Mouse (Mus musculus) ES-E14 (cell line): ENCODE results near the gene Tns1. TPM values are rescaled to one million over a fixed set of nuclear protein-coding genes. Genes with fewer than 3 reads are reported as not detected.

Experiments
- DNase-seq: peaks from one replicate; pipeline ENCODE4 v3.0.0-alpha.2; 2013; ENCODE audit warnings: low read depth, low spot score
- H3K27ac ChIP-seq: 2 replicates; pipeline ENCODE4 v1.5.1; 2012; ENCODE audit warnings: low read depth, mild to moderate bottlenecking, low read length, moderate library complexity, mixed read lengths; ENCODE audit not compliant: poor library complexity, insufficient read depth, severe bottlenecking
- H3K36me3 ChIP-seq: 2 replicates; pipeline ENCODE4 v1.6.1; 2012; ENCODE audit warnings: mild to moderate bottlenecking, low read length, moderate library complexity, mixed read lengths; ENCODE audit not compliant: control insufficient read depth, poor library complexity, insufficient read depth, severe bottlenecking
- H3K4me1 ChIP-seq, 2 experiments: fragments of 150-350 bp in 1 of 2; sonication (generic) in 1 of 2; 2 replicates each; pipeline ENCODE4 v1.6.1; 2012; ENCODE audit warnings: low read length in 2 of 2, mild to moderate bottlenecking in 1 of 2, mixed read lengths in 1 of 2; ENCODE audit not compliant: control insufficient read depth in 2 of 2, insufficient read depth in 2 of 2, poor library complexity in 1 of 2
- H3K4me3 ChIP-seq, 2 experiments: fragments of 150-350 bp in 1 of 2; sonication (generic) in 1 of 2; 2 replicates each; pipeline ENCODE4 v1.5.1; 2012; ENCODE audit warnings: low read length in 2 of 2, low read depth in 1 of 2, mild to moderate bottlenecking in 1 of 2, mixed read lengths in 1 of 2; ENCODE audit not compliant: insufficient read depth in 1 of 2, poor library complexity in 1 of 2, severe bottlenecking in 1 of 2
- H3K9ac ChIP-seq: 2 replicates; pipeline ENCODE4 v1.6.1; 2012; ENCODE audit warnings: low read depth, mild to moderate bottlenecking, low read length, mixed read lengths; ENCODE audit not compliant: poor library complexity, insufficient read depth, severe bottlenecking
- H3K9me3 ChIP-seq: fragments of 150-350 bp; sonication (generic); 2 replicates; pipeline ENCODE4 v1.6.1; 2012; ENCODE audit warnings: low read depth, mild to moderate bottlenecking, low read length; ENCODE audit not compliant: control insufficient read depth, insufficient read depth
- CHD2 ChIP-seq: IDR thresholded peaks from 2 replicates; pipeline ENCODE4 v1.6.1; 2014; ENCODE audit warnings: mild to moderate bottlenecking, low read depth, low read length, inconsistent platforms
- HCFC1 ChIP-seq: IDR thresholded peaks from 2 replicates; pipeline ENCODE4 v1.6.1; 2012; ENCODE audit warnings: low read length, inconsistent platforms, borderline replicate concordance; ENCODE audit not compliant: insufficient read depth
- MAFK ChIP-seq: IDR thresholded peaks from 2 replicates; pipeline ENCODE4 v1.6.1; 2014; ENCODE audit warnings: mild to moderate bottlenecking, low read depth, low read length, inconsistent platforms; ENCODE audit not compliant: insufficient read depth
- ZC3H11A ChIP-seq: IDR thresholded peaks from 2 replicates; pipeline ENCODE4 v1.6.1; 2012; ENCODE audit warnings: low read depth, mild to moderate bottlenecking, inconsistent platforms, low read length, borderline replicate concordance
- ZNF384 ChIP-seq: IDR thresholded peaks from 2 replicates; pipeline ENCODE4 v1.6.1; 2012; ENCODE audit warnings: low read depth, low read length, inconsistent platforms
- in situ Hi-C, 2 experiments: fragments of 600-800 bp; cut with MboI; formaldehyde crosslinking; loops; one replicate each; pipeline ENCODE4 v1.15.1; 2025; ENCODE audit warnings: low sequenced_read_pairs in 2 of 2, inconsistent platforms in 1 of 2; ENCODE audit not compliant: unreplicated experiment in 2 of 2
- total RNA-seq: library from RNA; depleted of rRNA; stranded (reverse); fragments of 300-350 nt; gene quantifications from 2 replicates; pipeline ENCODE4 v1.2.3, GENCODE M21; 2012

The Tns1 gene
- total RNA-seq, 1 experiment: 9.5 TPM

GRCm38 (mm10) chr1:74007398-74008050 is 116.7 kb downstream of the Tns1 start:
- TF ChIP-seq HCFC1 (no peak), ZC3H11A (no peak), MAFK (no peak), ZNF384 (no peak), CHD2 (no peak)
- Histone ChIP-seq H3K9me3 (no peaks in the 10 kb centered on the region), H3K9ac (no peak overlapping the region), H3K27ac (no peak overlapping the region), H3K4me3 (no peak overlapping the region), H3K36me3 (no peaks in the 10 kb centered on the region), H3K4me1 (no peaks in the 10 kb centered on the region)
- in situ Hi-C loops: no loop called here
- DNase-seq: no peak

GRCm38 (mm10) chr1:74005020-74005419 is 119.2 kb downstream of the Tns1 start:
- DNase-seq: no peak
- Histone ChIP-seq H3K27ac (no peak overlapping the region), H3K4me1 (no peaks in the 10 kb centered on the region), H3K9me3 (no peaks in the 10 kb centered on the region), H3K4me3 (no peak overlapping the region), H3K36me3 (no peaks in the 10 kb centered on the region), H3K9ac (no peak overlapping the region)
- in situ Hi-C loops: no loop called here
- no peak for TF ChIP-seq HCFC1
- no peak for TF ChIP-seq MAFK
- no peak for TF ChIP-seq ZC3H11A
- no peak for TF ChIP-seq CHD2
- no peak for TF ChIP-seq ZNF384

- in situ Hi-C loops: no loop called here
- Histone ChIP-seq H3K4me3 (no peak overlapping the region), H3K9ac (no peak overlapping the region), H3K27ac (no peak overlapping the region), H3K36me3 (no peaks in the 10 kb centered on the region), H3K4me1 (no peaks in the 10 kb centered on the region), H3K9me3 (no peaks in the 10 kb centered on the region)
- no peak for TF ChIP-seq MAFK
- no peak for TF ChIP-seq HCFC1
- TF ChIP-seq CHD2: no peak
- TF ChIP-seq ZC3H11A: no peak
- no peak for TF ChIP-seq ZNF384
- DNase-seq: no peak
Measured at GRCm38 (mm10) chr1:74003723-74004122, 120.5 kb downstream of the Tns1 start.

GRCm38 (mm10) chr1:74001449-74001820 is 122.8 kb downstream of the Tns1 start:
- TF ChIP-seq HCFC1 (no peak), ZC3H11A (no peak), ZNF384 (no peak), MAFK (no peak), CHD2 (no peak)
- in situ Hi-C loops: no loop called here
- DNase-seq: no peak
- Histone ChIP-seq H3K27ac (no peak overlapping the region), H3K9me3 (no peaks in the 10 kb centered on the region), H3K9ac (no peak overlapping the region), H3K36me3 (no peaks in the 10 kb centered on the region), H3K4me1 (no peaks in the 10 kb centered on the region), H3K4me3 (no peak overlapping the region)

GRCm38 (mm10) chr1:74000810-74001448 is 123.3 kb downstream of the Tns1 start:
- TF ChIP-seq ZC3H11A: no peak
- no peak for TF ChIP-seq HCFC1
- no peak for TF ChIP-seq MAFK
- TF ChIP-seq CHD2: no peak
- no peak for TF ChIP-seq ZNF384
- Histone ChIP-seq H3K4me3 (no peak overlapping the region), H3K36me3 (no peaks in the 10 kb centered on the region), H3K9me3 (no peaks in the 10 kb centered on the region), H3K9ac (no peak overlapping the region), H3K27ac (no peak overlapping the region), H3K4me1 (no peaks in the 10 kb centered on the region)
- in situ Hi-C loops: no loop called here
- no peak for DNase-seq
